In genomic region chr19:57926164-57926860, GRCm38 (mm10) we compare ENCODE assay signal across 10 mouse cellular contexts.
DNase-seq lines count a peak whose midpoint lies in the region; ATAC-seq and TF ChIP-seq lines count a peak whose summit lies in the region.
"Had no signal": no experiment of that assay in that cellular context is flagged by ENCODE, and none has a peak within 500 bp of the region (broad histone marks: within the 10 kb centered on the region; RNA-seq: fewer than 3 reads in every experiment).

No protein-coding gene starts in this region.

- DNase-seq in embryo, embryonic 10.5 days (ENCODE audit: low spot score): peak; percentile 26
- DNase-seq in embryo, embryonic 10 days (ENCODE audit: low spot score): no peak
- DNase-seq in brain, embryonic 14.5 days (ENCODE audit: low read depth): peak; percentile 23
- no peak for DNase-seq in hindbrain, postnatal 0 days (ENCODE audit: low spot score)
- DNase-seq in T-cell, adult 2 months (ENCODE audit: low spot score): no peak
- DNase-seq in urinary bladder, adult 18-20 months (ENCODE audit: low spot score in 2 of 2): no peak
- no peak for DNase-seq in ovary, postnatal 14 days (ENCODE audit: low spot score)

- ATAC-seq in hindbrain, postnatal 0 days: peak; percentile 93
- ATAC-seq in midbrain, embryonic 15.5 days (replicated peaks): peak; percentile 80; the same call in 1 of the 2 replicates

- TF ChIP-seq POLR2A in brain, embryonic 14.5 days (IDR thresholded peaks at IDR 0.05; ENCODE audit: borderline replicate concordance, extremely low read depth, insufficient read depth, insufficient read length, poor library complexity, severe bottlenecking): no peak

- no peaks in the 10 kb centered on the region for H3K36me3 ChIP-seq in hindbrain, postnatal 0 days (ENCODE audit: insufficient read depth, low read length)
- H3K36me3 ChIP-seq in midbrain, embryonic 15.5 days (replicated peaks): no peaks in the 10 kb centered on the region

- no peaks in the 10 kb centered on the region for H3K9me3 ChIP-seq in hindbrain, postnatal 0 days (ENCODE audit: low read length)
- H3K9me3 ChIP-seq in midbrain, embryonic 15.5 days: no peaks in the 10 kb centered on the region

- 91% methylated on average over 5 of the region's 5 CpGs for WGBS in hindbrain, postnatal 0 days
- 92% methylated on average over 5 of the region's 5 CpGs for WGBS in midbrain, embryonic 15.5 days

- H3K27ac ChIP-seq in hindbrain, postnatal 0 days: no peak overlapping the region
- no peak overlapping the region for H3K27ac ChIP-seq in midbrain, embryonic 15.5 days
- H3K27ac ChIP-seq: macrophage had no signal

- H3K9ac ChIP-seq in hindbrain, postnatal 0 days (replicated peaks; ENCODE audit: low read length): no peak overlapping the region
- no peak overlapping the region for H3K9ac ChIP-seq in midbrain, embryonic 15.5 days

- no peak overlapping the region for H3K4me3 ChIP-seq in hindbrain, postnatal 0 days (ENCODE audit: low read length)
- no peak overlapping the region for H3K4me3 ChIP-seq in midbrain, embryonic 15.5 days

- TF ChIP-seq CTCF in brain, embryonic 14.5 days (IDR thresholded peaks at IDR 0.05; ENCODE audit: borderline replicate concordance, extremely low read depth, insufficient read depth, insufficient read length): no peak
- TF ChIP-seq CTCF in hindbrain, postnatal 0 days (IDR thresholded peaks at IDR 0.05; ENCODE audit: low read depth): no peak

- H3K4me2 ChIP-seq in hindbrain, postnatal 0 days (ENCODE audit: low read depth, low read length): no peak overlapping the region
- no peak overlapping the region for H3K4me2 ChIP-seq in midbrain, embryonic 15.5 days

- peaks cover 4% of the 10 kb centered on the region; the same call in 1 of the 2 replicates for H3K4me1 ChIP-seq in hindbrain, postnatal 0 days (ENCODE audit: insufficient read depth, low read length)
- peaks cover 14% of the 10 kb centered on the region for H3K4me1 ChIP-seq in midbrain, embryonic 15.5 days

- H3K27me3 ChIP-seq in hindbrain, postnatal 0 days (ENCODE audit: insufficient read depth, low read length): no peaks in the 10 kb centered on the region
- no peaks in the 10 kb centered on the region for H3K27me3 ChIP-seq in midbrain, embryonic 15.5 days (replicated peaks)
- H3K27me3 ChIP-seq: CH12.LX had no signal

Comparison
In these comparisons a context has a peak if more than half of its experiments do, and no peak if none do; other contexts are left out.
1. DNase-seq: peak in embryo, embryonic 10.5 days (single experiment) and brain, embryonic 14.5 days (single experiment); none in embryo, embryonic 10 days (single experiment), hindbrain, postnatal 0 days (single experiment), T-cell, adult 2 months (single experiment), urinary bladder, adult 18-20 months (0 of 2) and ovary, postnatal 14 days (single experiment).